Mouse (Mus musculus): ENCODE measurements around the gene Zfp780b.
"Not testable (repeated sequence)": the region's sequence is repeated elsewhere in the genome, so short reads cannot be mapped to it uniquely, and the experiment has no call there.

Zfp780b gene

DNA sequence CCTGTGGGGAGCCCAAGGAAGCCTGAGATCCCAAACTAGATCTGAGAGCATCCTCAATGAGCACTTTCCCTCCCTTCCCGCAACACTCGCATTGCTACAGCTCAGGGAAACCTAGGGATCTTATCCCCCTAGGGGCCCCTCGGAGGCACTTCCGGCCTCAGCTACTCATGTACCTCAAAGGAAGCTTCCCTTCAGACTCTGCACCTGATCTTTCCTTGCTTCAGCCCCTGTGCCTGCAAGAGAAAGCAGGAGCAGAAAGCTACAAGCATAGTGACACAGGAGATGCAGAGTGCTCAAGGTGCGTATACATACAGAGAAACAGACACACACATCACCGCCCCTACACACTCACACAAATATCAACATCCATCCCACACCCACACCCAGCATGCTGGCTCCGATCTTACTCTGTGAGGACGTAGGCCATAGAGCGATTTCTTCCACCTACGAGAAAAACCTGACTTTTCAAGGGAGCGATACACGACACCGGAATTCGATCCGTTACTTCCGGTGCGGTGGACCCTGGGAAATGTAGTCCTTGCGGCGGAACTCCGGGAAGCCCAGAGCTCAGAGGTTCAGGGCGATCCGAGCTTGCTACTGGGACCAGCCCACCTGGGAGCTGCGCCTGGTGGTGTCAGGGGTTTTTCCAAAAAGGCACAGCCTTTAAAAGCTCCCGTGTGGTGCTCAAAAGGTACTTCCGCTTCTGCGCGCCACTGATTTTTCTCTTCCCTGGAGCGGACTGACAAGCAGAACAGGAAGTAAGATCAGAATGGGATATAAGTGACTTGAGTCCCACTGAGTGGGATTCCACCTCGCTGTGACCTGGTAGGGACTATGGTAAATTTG is at the start of gene Zfp780b:
Gene Zfp780b (minus strand): TSS at position 489 of the 846 bp plus-strand sequence.
- in situ Hi-C loops (cut with MboI, MseI): no loop called here

- in situ Hi-C loops (cut with MboI, MseI): no loop called here
Measured at GRCm38 (mm10) chr7:28014445-28014810, 35.5 kb upstream of the Zfp780b start.

DNA sequence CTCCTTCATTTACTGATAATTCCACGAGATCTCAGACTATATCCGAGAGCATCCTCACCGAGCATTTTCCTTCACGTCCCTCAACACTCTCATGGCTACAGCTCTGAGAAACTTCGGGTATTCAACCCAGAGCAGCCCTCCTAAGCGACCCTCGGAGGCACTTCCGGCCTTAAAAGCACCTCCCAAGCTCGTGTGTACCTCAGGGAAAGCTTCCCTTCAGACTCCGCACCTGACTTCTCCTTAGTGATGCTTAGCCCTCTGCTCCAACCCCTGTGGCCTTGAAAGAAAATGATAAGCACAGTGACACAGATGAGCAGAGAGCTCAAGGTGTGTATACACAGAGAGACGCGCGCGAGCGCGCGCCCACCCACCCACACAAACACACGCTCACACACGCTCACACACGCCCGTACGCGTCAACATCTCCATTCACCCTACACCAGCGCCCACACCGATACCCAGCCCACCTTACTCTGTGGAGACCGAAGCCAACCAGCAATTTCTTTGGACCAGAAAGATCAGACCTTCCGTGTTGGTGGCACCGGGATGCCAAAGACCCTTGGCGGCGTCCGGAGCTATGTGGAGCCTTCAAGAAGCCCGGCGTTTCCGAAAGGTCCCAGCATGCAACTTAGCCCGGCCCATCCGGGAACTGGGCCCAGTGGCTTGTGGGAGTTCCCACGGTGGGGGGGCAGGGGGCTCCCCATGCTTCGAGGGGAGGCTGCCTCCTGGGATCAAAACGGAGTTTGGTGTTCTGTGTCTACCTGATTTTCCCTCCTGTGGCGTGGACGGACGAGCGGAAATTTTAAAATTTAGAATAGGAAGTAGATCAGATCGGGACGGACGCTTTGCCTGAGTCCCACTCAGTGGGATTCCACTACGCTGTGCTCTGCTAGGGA is 34.8 kb upstream of the Zfp780b start, which contains the start of gene Zfp850:
Gene Zfp850 (minus strand): TSS at position 567 of the 896 bp plus-strand sequence.
- in situ Hi-C loops (cut with MboI, MseI): no loop called here

DNA sequence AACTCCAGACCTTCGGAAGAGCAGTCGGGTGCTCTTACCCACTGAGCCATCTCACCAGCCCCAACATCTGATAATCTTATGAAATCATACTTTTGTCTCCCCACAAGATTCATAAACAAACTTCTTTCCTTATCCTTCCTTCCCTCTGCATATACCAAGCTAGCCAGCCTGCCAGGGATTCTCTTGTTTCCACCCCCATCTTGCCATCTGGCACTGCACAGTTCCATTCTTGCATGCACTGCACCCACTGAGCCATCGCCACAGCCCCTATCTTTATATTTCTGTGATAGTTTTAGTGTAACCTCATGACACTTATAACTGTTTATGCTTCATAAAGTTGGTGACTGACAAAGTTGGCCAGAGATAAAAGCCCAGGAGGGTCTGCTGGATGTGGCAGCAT is 31.3 kb upstream of the Zfp780b start:
- in situ Hi-C loops (cut with MboI, MseI): no loop called here

GRCm38 (mm10) chr7:27982197-27982596 is 3.2 kb upstream of the Zfp780b start:
- in situ Hi-C loops (cut with MboI, MseI): no loop called here

DNA sequence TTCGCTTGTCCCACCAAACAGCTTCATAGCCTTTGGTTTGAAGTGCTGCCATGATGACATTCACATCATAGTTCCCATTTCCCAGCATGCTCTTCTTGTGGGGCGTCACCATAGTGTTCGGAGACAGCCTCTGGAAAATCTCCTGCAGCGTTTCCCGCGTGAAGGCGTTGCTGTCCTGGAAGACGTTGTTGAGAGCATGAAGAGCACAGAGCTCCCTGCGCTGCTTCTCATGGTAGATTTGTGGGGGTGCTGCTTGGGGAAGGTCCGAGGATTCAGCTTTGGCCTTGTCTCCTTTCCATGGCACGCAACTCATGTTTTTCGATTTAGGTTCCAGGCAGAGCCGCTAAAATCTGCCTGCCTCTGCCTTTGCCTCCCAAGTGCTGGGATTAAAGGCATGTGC is 29.5 kb downstream of the Zfp780b start:
- in situ Hi-C loops (cut with MboI, MseI): not testable (repeated sequence)

GRCm38 (mm10) chr7:27941869-27942268 is 37.1 kb downstream of the Zfp780b start:
- in situ Hi-C loops (cut with MboI, MseI): not testable (repeated sequence)

- in situ Hi-C loops (cut with MboI, MseI): not testable (repeated sequence)
Measured at GRCm38 (mm10) chr7:27933800-27934158, 45.2 kb downstream of the Zfp780b start.

DNA sequence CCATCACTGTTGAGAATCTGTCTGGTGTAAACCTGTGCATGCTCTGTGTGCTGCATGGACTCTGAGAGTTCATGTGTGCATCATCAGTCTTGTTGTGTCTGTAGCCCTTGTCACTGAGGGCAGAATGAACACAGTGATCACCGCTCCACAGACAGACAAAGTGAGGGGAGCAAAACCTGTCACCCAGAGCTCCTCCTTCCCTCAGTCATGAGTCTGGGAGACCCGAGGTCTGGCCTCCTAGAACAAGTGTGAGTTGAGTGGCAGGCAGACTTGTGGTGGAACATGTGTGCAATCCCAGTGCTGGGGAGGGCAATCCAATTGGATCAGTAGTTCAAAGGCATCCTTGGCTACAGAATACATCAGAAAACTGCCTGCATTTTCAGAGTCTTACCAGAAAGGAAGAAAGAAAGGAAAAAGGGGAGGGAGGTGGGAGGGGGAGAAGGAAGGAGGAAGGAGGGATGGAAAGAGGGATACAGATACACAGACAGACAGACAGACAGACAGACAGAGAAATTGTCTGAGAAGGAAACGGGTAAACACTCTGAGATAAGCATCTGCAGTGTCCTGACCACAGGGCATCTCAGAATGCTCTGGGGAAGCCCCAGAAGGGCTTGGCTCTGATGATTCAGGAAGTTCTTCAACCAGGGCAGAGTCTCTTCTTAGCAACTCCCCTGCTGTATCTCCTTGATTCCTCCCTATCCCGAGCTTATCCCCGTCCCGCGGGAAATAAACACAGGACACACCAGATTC is 45.7 kb downstream of the Zfp780b start:
- in situ Hi-C loops (cut with MboI, MseI): no loop called here

- in situ Hi-C loops (cut with MboI, MseI): loop anchor here (5.0 kb wide), 1 partner anchor 92 kb away; the partner anchor contains the start of gene Zfp59
Measured at GRCm38 (mm10) chr7:27928818-27929695, 49.9 kb downstream of the Zfp780b start, which contains the start of gene Zfp974. Zfp974 (minus strand) TSS chr7:27929460.

GRCm38 (mm10) chr7:27927041-27927440 is 51.9 kb downstream of the Zfp780b start:
- in situ Hi-C loops (cut with MboI, MseI): loop anchor here (5.0 kb wide), 1 partner anchor 90 kb away; the partner anchor contains the start of gene Zfp59

DNA sequence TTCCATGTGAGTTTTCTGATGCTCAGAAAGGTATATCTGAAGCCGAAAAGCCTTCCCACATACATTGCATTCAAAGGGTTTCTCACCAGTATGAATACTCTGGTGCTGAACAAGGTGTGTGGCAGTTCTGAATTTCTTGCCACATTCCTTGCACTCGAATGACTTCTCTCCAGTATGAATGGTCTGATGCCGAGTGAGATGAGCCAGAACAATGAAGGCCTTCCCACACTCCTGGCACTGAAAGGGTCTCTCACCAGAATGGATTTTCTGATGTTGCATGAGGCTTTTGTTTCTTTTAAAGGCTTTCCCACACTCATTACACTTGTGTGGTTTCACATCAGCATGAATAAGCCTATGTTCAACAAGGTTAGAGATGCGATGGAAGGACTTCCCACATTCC is 68.0 kb downstream of the Zfp780b start:
- in situ Hi-C loops (cut with MboI, MseI): loop anchor here (5.0 kb wide), 1 partner anchor 51 kb away; no protein-coding TSS in a partner anchor
